Mouse (Mus musculus): Measurements from ENCODE around the gene Adgrg2.

DNA sequence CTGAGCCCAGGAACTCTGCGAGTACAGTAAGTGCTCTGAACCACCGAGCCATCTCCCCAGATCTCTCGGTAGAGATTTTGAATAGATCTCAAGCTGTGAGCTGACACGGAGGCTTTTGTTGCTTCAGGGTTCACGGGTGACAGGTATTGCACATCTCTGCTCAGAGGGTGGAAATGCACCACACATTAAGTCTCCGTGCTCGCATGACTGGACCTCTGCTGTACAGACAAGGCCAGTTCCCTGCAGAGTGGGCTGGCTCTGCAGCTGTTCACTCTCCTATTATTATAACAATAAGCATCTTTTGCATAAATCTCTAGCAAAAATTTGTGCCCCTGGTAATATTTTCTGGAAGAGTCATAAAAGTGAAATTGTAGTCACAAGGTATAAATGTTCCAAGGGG is 39.5 kb upstream of the Adgrg2 start:
- no peak for TF ChIP-seq CTCF (IDR thresholded peaks at IDR 0.05; ENCODE audit: control insufficient read depth, insufficient read depth, low read length)
- TF ChIP-seq POLR2A (IDR thresholded peaks at IDR 0.05; ENCODE audit: borderline replicate concordance, control insufficient read depth, low read depth, low read length) = no peak

All from bone marrow, adult 2 months (tissue).